9 mouse cellular contexts compared by ENCODE assay signal in the genomic region with DNA sequence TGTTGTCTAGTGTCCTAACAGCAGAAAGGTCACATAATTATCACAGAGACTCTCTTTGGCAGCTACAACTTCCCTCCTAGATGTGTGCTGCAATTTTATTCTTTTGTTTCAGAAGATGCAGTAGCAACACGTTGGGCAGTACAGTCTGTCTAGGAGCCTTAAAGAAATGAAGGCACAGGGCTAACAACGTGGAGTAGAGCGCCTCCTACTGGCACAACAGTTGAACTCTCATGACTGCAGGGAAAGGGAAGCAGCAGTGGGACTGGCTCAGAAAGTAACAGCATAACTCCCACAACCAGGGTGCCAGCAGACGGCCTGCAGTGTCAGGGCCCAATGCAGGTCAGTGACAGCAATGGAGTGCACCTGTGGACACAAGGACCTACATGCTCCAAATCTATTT. TPM values are rescaled to one million over a fixed set of nuclear protein-coding genes. Genes with fewer than 3 reads are reported as not detected.
DNase-seq lines count a peak whose midpoint lies in the region; ATAC-seq and TF ChIP-seq lines count a peak whose summit lies in the region.
"Had no signal": no experiment of that assay in that cellular context is flagged by ENCODE, and none has a peak within 500 bp of the region (broad histone marks: within the 10 kb centered on the region; RNA-seq: fewer than 3 reads in every experiment).

No protein-coding gene starts in this region.

- H3K27me3 ChIP-seq in forebrain, embryonic 14.5 days (replicated peaks; ENCODE audit: control insufficient read depth, insufficient read depth, low read length): no peaks in the 10 kb centered on the region
- no peaks in the 10 kb centered on the region for H3K27me3 ChIP-seq in hindbrain, embryonic 10.5 days (ENCODE audit: insufficient read depth, poor library complexity, severe bottlenecking)
- no peaks in the 10 kb centered on the region for H3K27me3 ChIP-seq in lung, embryonic 15.5 days
- H3K27me3 ChIP-seq: heart, embryonic 13.5 days had no signal

- no peak overlapping the region for H3K9ac ChIP-seq in ES-E14 (ENCODE audit: insufficient read depth, low read depth, low read length, poor library complexity, severe bottlenecking)
- no peak overlapping the region for H3K9ac ChIP-seq in forebrain, embryonic 14.5 days (ENCODE audit: low read length)
- no peak overlapping the region for H3K9ac ChIP-seq in lung, embryonic 15.5 days
- H3K9ac ChIP-seq: heart, embryonic 13.5 days had no signal

- in situ Hi-C loops in ES-E14 (cut with MboI; ENCODE audit: low sequenced_read_pairs in 2 of 2, unreplicated experiment in 2 of 2): loop anchor here in 1 of 2 experiments (10.0 kb wide), 1 partner anchor 246 kb away; no protein-coding TSS in a partner anchor

- 2% methylated on average over 4 of the region's 4 CpGs for WGBS in forebrain, embryonic 14.5 days
- 7% methylated on average over 4 of the region's 4 CpGs for WGBS in hindbrain, embryonic 10.5 days
- WGBS in lung, embryonic 15.5 days: 1% methylated on average over 4 of the region's 4 CpGs

- DNase-seq in ES-E14 (ENCODE audit: low read depth, low spot score): peak; percentile 56
- peak; percentile 64 for DNase-seq in c-Kit-positive CD71-positive TER-119-positive erythroid progenitor cells, embryonic 14.5 days (ENCODE audit: low spot score)
- peak; percentile 93 for DNase-seq in forebrain, embryonic 14.5 days (ENCODE audit: low spot score)
- DNase-seq in hindbrain, embryonic 10.5 days (ENCODE audit: low spot score): peak; percentile 79
- DNase-seq in layer of hippocampus, adult 2 months (ENCODE audit: low spot score in 2 of 2): peak; percentile 52 to 64
- DNase-seq in ovary, postnatal 10 days (ENCODE audit: low spot score): peak; percentile 8
- DNase-seq in thymus, postnatal 0 days (ENCODE audit: low spot score): peak; percentile 79

- H3K4me1 ChIP-seq in ES-E14 (ENCODE audit: control insufficient read depth in 2 of 2, insufficient read depth in 2 of 2, low read length in 2 of 2, poor library complexity in 1 of 2): no peaks in the 10 kb centered on the region
- H3K4me1 ChIP-seq in forebrain, embryonic 14.5 days (ENCODE audit: control insufficient read depth, insufficient read depth, low read length): no peaks in the 10 kb centered on the region
- no peaks in the 10 kb centered on the region for H3K4me1 ChIP-seq in hindbrain, embryonic 10.5 days (replicated peaks)
- no peaks in the 10 kb centered on the region for H3K4me1 ChIP-seq in lung, embryonic 15.5 days
- H3K4me1 ChIP-seq: heart, embryonic 13.5 days had no signal

- peaks cover 5% of the 10 kb centered on the region; the same call in 1 of the 2 replicates for H3K36me3 ChIP-seq in ES-E14 (ENCODE audit: control insufficient read depth, insufficient read depth, low read length, poor library complexity, severe bottlenecking)
- peaks cover 12% of the 10 kb centered on the region for H3K36me3 ChIP-seq in forebrain, embryonic 14.5 days (ENCODE audit: control insufficient read depth, insufficient read depth, low read length)
- H3K36me3 ChIP-seq in hindbrain, embryonic 10.5 days: peaks cover 16% of the 10 kb centered on the region
- no peaks in the 10 kb centered on the region for H3K36me3 ChIP-seq in lung, embryonic 15.5 days

- TF ChIP-seq CTCF in layer of hippocampus, adult 2 months (conservative IDR thresholded peaks at IDR 0.05): peak; percentile 94

- no peaks in the 10 kb centered on the region for H3K9me3 ChIP-seq in ES-E14 (ENCODE audit: control insufficient read depth, insufficient read depth, low read depth, low read length)
- no peaks in the 10 kb centered on the region for H3K9me3 ChIP-seq in forebrain, embryonic 14.5 days (replicated peaks; ENCODE audit: control insufficient read depth, low read length)
- H3K9me3 ChIP-seq in hindbrain, embryonic 10.5 days: no peaks in the 10 kb centered on the region
- no peaks in the 10 kb centered on the region for H3K9me3 ChIP-seq in lung, embryonic 15.5 days
- H3K9me3 ChIP-seq: heart, embryonic 13.5 days had no signal

- H3K27ac ChIP-seq in ES-E14 (ENCODE audit: insufficient read depth, low read depth, low read length, poor library complexity, severe bottlenecking): no peak overlapping the region
- no peak overlapping the region for H3K27ac ChIP-seq in forebrain, embryonic 14.5 days (ENCODE audit: low read depth, low read length)
- no peak overlapping the region for H3K27ac ChIP-seq in hindbrain, embryonic 10.5 days
- H3K27ac ChIP-seq in layer of hippocampus, adult 2 months: no peak overlapping the region
- H3K27ac ChIP-seq in lung, embryonic 15.5 days: no peak overlapping the region
- H3K27ac ChIP-seq: heart, embryonic 13.5 days had no signal

- H3K4me3 ChIP-seq in ES-E14 (ENCODE audit: insufficient read depth in 1 of 2, low read depth in 1 of 2, low read length in 2 of 2, poor library complexity in 1 of 2, severe bottlenecking in 1 of 2): no peak overlapping the region
- no peak overlapping the region for H3K4me3 ChIP-seq in forebrain, embryonic 14.5 days (ENCODE audit: low read depth, low read length)
- no peak overlapping the region for H3K4me3 ChIP-seq in hindbrain, embryonic 10.5 days
- H3K4me3 ChIP-seq in layer of hippocampus, adult 2 months: no peak overlapping the region
- no peak overlapping the region for H3K4me3 ChIP-seq in lung, embryonic 15.5 days
- H3K4me3 ChIP-seq: heart, embryonic 13.5 days had no signal

- ATAC-seq in forebrain, embryonic 14.5 days: peak; percentile 95
- ATAC-seq in lung, embryonic 15.5 days (ENCODE audit: borderline replicate concordance, extremely low read depth, low FRiP score, low TSS enrichment): peak; percentile 55; the same call in 1 of the 2 replicates

- H3K4me2 ChIP-seq in forebrain, embryonic 14.5 days (ENCODE audit: low read length): no peak overlapping the region
- no peak overlapping the region for H3K4me2 ChIP-seq in lung, embryonic 15.5 days
- H3K4me2 ChIP-seq: heart, embryonic 13.5 days had no signal

TF ChIP-seq in ES-E14, 5 proteins besides CTCF, POLR2A, EP300 and RAD21:
- no peak for TF ChIP-seq MAFK (IDR thresholded peaks at IDR 0.05; ENCODE audit: insufficient read depth, low read depth, low read length)
- TF ChIP-seq ZC3H11A (IDR thresholded peaks at IDR 0.05; ENCODE audit: borderline replicate concordance, low read depth, low read length): peak; percentile 90
- no peak for TF ChIP-seq HCFC1 (IDR thresholded peaks at IDR 0.05; ENCODE audit: borderline replicate concordance, insufficient read depth, low read length)

RNA-seq across cellular contexts. Expression of gene Aftph, which starts 50.4 kb away (rescaled TPM):
- total RNA-seq in ES-E14 (2012; rRNA removed): 23.1 and 25.7 TPM in 2 replicates
- 34.3 and 38.6 TPM in 2 replicates for polyA plus RNA-seq in forebrain, embryonic 14.5 days (2014; fragmentation: Nextera tagmentation; extraction: Ambion mirVana)
- 21.5 and 26.1 TPM in 2 replicates for polyA plus RNA-seq in hindbrain, embryonic 10.5 days (2016; fragmentation: Nextera tagmentation; extraction: Ambion mirVana)
- 10 to 100 TPM; 79.0 to 81.7 TPM for total RNA-seq in layer of hippocampus, adult 2 months (2021)
- polyA plus RNA-seq in lung, embryonic 15.5 days (2015; fragmentation: Nextera tagmentation; extraction: Ambion mirVana): 18.4 and 19.7 TPM in 2 replicates
- 36.5 and 41.9 TPM in 2 replicates for polyA plus RNA-seq in thymus, postnatal 0 days (2015; fragmentation: Nextera tagmentation; extraction: Ambion mirVana)

Comparison
In these comparisons a context has a peak if more than half of its experiments do, and no peak if none do; other contexts are left out.
1. DNase-seq: peak in every context shown above with its lines; median percentile 93 in forebrain, embryonic 14.5 days; 79 in hindbrain, embryonic 10.5 days; 79 in thymus, postnatal 0 days; 64 in c-Kit-positive CD71-positive TER-119-positive erythroid progenitor cells, embryonic 14.5 days; 58 in layer of hippocampus, adult 2 months; 56 in ES-E14; 8 in ovary, postnatal 10 days.